Mouse (Mus musculus) heart, embryonic 13.5 days (tissue): ENCODE data around the gene Snx11. TPM values are rescaled to one million over a fixed set of nuclear protein-coding genes. Genes with fewer than 3 reads are reported as not detected.
A peak's percentile ranks its signal among the peaks of the same experiment; 100 is the strongest.

Source experiments
- ATAC-seq: fragments of 200-750 bp; cut with Nextera tagmentation; 2 replicates; pipeline ENCODE4 v1.8.0; 2017; ENCODE audit warnings: moderate TSS enrichment; ENCODE audit not compliant: insufficient number of reproducible peaks, low FRiP score, low TSS enrichment; ENCODE audit errors: extremely low read depth
- H3K27ac ChIP-seq: fragments of 300-500 bp; sonication (generic); replicated peaks from 2 replicates; pipeline ENCODE4 v1.5.1; 2015; ENCODE audit warnings: moderate library complexity, mild to moderate bottlenecking, inconsistent platforms
- H3K27me3 ChIP-seq: fragments of 300-500 bp; sonication (generic); replicated peaks from 2 replicates; pipeline ENCODE4 v1.6.1; 2015; ENCODE audit warnings: mild to moderate bottlenecking, inconsistent platforms
- H3K36me3 ChIP-seq: fragments of 300-500 bp; sonication (generic); 2 replicates; pipeline ENCODE4 v1.6.1; 2015; ENCODE audit warnings: mild to moderate bottlenecking, inconsistent platforms
- H3K4me1 ChIP-seq: fragments of 300-500 bp; sonication (generic); 2 replicates; pipeline ENCODE4 v1.6.1; 2015; ENCODE audit warnings: inconsistent platforms
- H3K4me2 ChIP-seq: fragments of 300-500 bp; sonication (generic); 2 replicates; pipeline ENCODE4 v1.6.1; 2015; ENCODE audit warnings: inconsistent platforms, mild to moderate bottlenecking, moderate library complexity
- H3K4me3 ChIP-seq: fragments of 300-500 bp; sonication (generic); 2 replicates; pipeline ENCODE4 v1.5.1; 2015; ENCODE audit warnings: moderate library complexity, mild to moderate bottlenecking, inconsistent platforms
- H3K9ac ChIP-seq: fragments of 300-500 bp; sonication (generic); 2 replicates; pipeline ENCODE4 v1.6.1; 2015; ENCODE audit warnings: inconsistent platforms, mild to moderate bottlenecking, moderate library complexity
- H3K9me3 ChIP-seq: fragments of 300-500 bp; sonication (generic); 2 replicates; pipeline ENCODE4 v1.6.1; 2016; ENCODE audit warnings: inconsistent platforms
- WGBS: fragments of 180-500 bp; shearing (Covaris S2); methylation state at CpG from one replicate; pipeline ENCODE4 v1.1.7; 2015; ENCODE audit warnings: mixed read lengths; 5-methylcytosine and 5-hydroxymethylcytosine counted together
- polyA plus RNA-seq: library from polyadenylated mRNA; unstranded; fragments of >200 nt; fragmentation: Nextera tagmentation; extraction: Ambion mirVana; gene quantifications from 2 replicates; pipeline ENCODE4 v1.2.1, GENCODE M21; 2015

Gene Snx11
- 10.7 and 11.8 TPM in 2 replicates for polyA plus RNA-seq

DNA sequence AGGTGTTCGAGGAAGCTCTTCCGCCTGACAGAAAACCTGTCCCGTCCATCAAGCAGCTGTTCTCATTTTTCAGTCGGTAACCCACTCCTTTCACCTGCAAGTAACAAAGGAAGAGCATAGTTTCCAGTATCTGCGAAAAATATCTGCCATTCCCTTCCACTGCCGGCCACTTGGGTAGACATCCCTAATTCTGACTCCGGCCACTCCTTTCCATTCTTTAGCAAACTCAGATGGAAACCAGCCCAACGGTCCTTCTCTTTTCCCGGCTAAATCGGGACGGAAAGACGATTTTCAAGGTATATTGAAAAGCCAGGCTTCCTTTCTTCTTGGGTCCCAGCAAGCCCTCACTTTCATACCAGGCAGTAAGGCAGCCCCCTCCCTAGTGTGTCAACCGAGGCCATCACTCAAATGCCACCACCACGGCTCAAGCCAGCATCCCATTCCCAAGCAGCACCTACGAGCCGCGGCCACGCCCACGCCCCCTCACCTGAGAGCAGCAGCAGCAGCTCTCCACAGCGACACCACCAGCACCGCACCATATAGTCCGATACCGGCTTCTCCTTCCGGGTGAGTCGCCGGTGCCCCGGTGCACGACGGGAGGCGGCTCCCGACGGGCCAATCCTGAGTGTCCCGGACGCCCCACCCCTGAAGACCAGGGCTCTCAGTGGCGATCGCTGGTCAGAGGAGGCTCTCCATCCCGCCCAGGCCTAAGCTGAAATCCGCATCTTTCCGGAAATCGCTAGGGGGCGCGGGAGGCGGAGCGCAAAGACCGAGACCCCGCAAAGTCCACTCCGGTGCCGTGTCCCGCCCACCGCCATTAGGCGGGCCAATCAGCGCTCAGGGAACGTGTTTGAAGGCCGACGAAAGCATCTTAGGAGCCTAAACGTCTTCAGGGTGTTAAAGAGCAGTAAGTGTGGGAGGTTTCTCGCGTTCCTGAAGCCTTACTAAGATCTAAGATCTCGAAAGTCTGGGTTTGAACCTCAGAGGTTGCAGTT, at the start of gene Snx11:
Gene Snx11, minus strand, starts transcription at position 592 of the 995 bp plus-strand sequence.
- Histone ChIP-seq H3K27me3 (no peaks in the 10 kb centered on the region), H3K4me1 (peaks cover 9% of the 10 kb centered on the region), H3K36me3 (peaks cover 14% of the 10 kb centered on the region), H3K27ac (peak within 1 kb of the TSS; percentile 70), H3K4me3 (peak within 1 kb of the TSS; percentile 88), H3K9ac (peak within 1 kb of the TSS; percentile 84), H3K4me2 (peak within 1 kb of the TSS; percentile 92), H3K9me3 (no peaks in the 10 kb centered on the region)
- 1% methylated on average over 59 of the region's 59 CpGs for WGBS
- ATAC-seq, result peak; percentile 99

DNA sequence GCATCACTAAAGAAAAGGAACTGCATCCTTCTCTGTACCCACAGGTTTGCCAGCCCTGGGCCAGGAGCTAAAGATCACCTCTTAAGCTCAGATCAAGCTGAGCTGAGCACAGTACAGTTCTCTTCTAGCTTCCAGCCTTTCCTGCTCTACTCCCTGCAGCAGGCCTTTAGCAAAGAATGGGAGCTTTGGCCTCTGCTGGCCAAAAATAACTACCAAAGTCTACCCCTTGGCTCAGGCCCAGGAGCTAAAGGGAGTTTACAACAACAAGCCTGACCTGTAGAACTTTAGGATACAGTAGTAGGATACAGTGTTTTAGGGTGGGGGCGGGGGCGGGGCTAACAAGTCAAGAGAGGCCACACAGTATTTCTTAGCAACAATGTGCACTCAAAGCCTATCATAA, 49.1 kb upstream of the Snx11 start:
- Histone ChIP-seq H3K27ac (peak overlapping the region; percentile 100), H3K9ac (peak overlapping the region; percentile 85), H3K4me2 (peak overlapping the region; percentile 94), H3K36me3 (peaks cover 27% of the 10 kb centered on the region), H3K9me3 (no peaks in the 10 kb centered on the region), H3K27me3 (no peaks in the 10 kb centered on the region), H3K4me1 (peaks cover 68% of the 10 kb centered on the region), H3K4me3 (peak overlapping the region; percentile 90)
- no peak for ATAC-seq
- 67% methylated on average over 2 of the region's 2 CpGs for WGBS

DNA sequence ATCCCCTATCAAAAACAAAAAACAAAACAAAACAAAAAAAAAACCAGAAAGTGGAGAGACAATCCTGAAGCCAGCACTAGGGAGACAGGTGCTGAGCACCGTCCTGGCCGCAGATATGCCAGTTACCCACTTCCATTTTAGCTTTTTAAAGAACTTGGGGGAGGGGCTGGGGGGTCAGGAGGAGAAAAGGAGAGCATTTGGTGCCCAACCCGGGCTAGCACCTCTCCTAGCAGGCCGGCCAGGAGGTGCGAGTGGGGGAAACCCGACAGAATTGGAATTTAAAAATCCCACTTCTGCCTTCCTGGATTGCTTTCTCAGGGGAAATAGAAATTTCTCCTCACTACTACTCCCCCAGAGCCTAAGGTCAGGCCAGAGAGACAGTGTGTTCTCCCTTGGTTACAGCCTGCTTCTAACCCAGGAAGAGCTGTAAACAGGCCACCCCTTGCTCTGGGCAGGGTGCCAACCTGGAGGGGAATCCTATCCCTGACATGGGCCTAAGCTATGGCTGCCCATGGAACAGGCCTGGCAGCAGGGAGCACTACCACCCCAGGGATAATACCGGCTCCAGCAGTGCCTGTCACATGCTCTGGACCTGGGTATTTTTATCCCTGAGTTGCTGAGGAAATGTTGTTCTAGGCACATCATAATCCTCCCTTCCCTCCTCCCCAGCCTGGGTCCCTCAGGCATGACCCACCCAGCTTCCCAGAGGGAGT, 47.6 kb upstream of the Snx11 start:
- Histone ChIP-seq H3K9ac (peak overlapping the region; percentile 85), H3K27ac (peak overlapping the region; percentile 100), H3K4me3 (peak overlapping the region; percentile 90), H3K4me1 (peaks cover 62% of the 10 kb centered on the region), H3K27me3 (no peaks in the 10 kb centered on the region), H3K36me3 (peaks cover 42% of the 10 kb centered on the region), H3K4me2 (peak overlapping the region; percentile 94), H3K9me3 (no peaks in the 10 kb centered on the region)
- no peak for ATAC-seq
- 22% methylated on average over 7 of the region's 7 CpGs for WGBS

- Histone ChIP-seq H3K36me3 (peaks cover 51% of the 10 kb centered on the region), H3K9ac (peak overlapping the region; percentile 85), H3K4me2 (peak overlapping the region; percentile 94), H3K4me3 (peak overlapping the region; percentile 90), H3K4me1 (peaks cover 62% of the 10 kb centered on the region), H3K9me3 (no peaks in the 10 kb centered on the region), H3K27ac (peak overlapping the region; percentile 100), H3K27me3 (no peaks in the 10 kb centered on the region)
- WGBS, result 3% methylated on average over 26 of the region's 26 CpGs
- peak; percentile 84 for ATAC-seq
Observed at GRCm38 (mm10) chr11:96823880-96824782, 46.8 kb upstream of the Snx11 start.

GRCm38 (mm10) chr11:96823471-96823837, 46.1 kb upstream of the Snx11 start:
- Histone ChIP-seq H3K4me2 (peak overlapping the region; percentile 94), H3K4me3 (peak overlapping the region; percentile 90), H3K9me3 (no peaks in the 10 kb centered on the region), H3K27ac (peak overlapping the region; percentile 100), H3K36me3 (peaks cover 57% of the 10 kb centered on the region), H3K4me1 (peaks cover 58% of the 10 kb centered on the region), H3K9ac (peak overlapping the region; percentile 85), H3K27me3 (no peaks in the 10 kb centered on the region)
- no peak for ATAC-seq
- WGBS, result 6% methylated on average over 11 of the region's 13 CpGs

DNA sequence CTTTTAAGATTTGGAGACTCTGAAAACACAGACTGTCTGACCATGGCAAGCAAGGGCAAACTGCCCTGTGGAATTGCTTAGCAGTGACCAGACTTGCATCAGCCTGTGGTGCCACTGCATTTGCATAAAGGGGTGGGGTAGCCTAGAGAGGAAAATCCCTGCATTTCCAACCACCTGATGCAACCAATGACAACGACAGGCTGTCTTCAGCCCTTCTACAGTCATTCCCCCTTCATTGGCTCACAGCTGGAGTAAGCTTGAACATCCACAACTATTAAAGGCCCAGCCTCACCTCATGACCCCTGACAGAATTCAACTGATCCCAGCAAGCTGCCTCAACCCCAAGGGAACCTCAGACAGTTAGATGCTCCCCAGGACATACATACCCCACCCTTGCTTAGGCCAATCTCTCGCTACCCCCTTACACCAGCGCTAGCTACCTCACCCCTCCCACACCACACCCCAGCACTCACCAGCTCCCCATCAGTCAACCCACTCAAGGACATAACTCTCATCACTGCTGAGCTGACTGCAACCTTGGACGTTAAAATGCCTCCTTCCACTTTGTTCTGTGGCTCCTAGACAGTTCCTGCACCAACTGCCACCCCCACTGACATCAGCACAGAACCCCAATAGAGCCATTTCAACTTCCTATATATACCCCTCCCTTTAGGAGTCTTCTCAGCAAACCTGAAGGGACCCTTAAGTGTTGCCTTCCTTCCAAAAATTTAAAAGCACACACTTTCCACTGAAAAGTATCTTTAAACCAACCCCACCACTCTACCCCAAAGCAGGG, 45.5 kb upstream of the Snx11 start:
- H3K9me3 ChIP-seq, result no peaks in the 10 kb centered on the region
- H3K27me3 ChIP-seq, result no peaks in the 10 kb centered on the region
- H3K4me3 ChIP-seq, result peak overlapping the region; percentile 90
- H3K4me2 ChIP-seq, result peak overlapping the region; percentile 94
- ATAC-seq, result no peak
- H3K36me3 ChIP-seq, result peaks cover 63% of the 10 kb centered on the region
- 39% methylated on average over 4 of the region's 4 CpGs for WGBS
- H3K4me1 ChIP-seq, result peaks cover 52% of the 10 kb centered on the region
- peak overlapping the region; percentile 85 for H3K9ac ChIP-seq
- H3K27ac ChIP-seq, result peak overlapping the region; percentile 100; the same call in 1 of the 2 replicates

GRCm38 (mm10) chr11:96821956-96822355, 44.6 kb upstream of the Snx11 start:
- no peaks in the 10 kb centered on the region for H3K9me3 ChIP-seq
- H3K4me2 ChIP-seq, result no peak overlapping the region
- no peaks in the 10 kb centered on the region for H3K27me3 ChIP-seq
- no peak for ATAC-seq
- no peak overlapping the region for H3K9ac ChIP-seq
- no peak overlapping the region for H3K27ac ChIP-seq
- no peak overlapping the region for H3K4me3 ChIP-seq
- WGBS, result 88% methylated on average over 10 of the region's 10 CpGs
- peaks cover 63% of the 10 kb centered on the region for H3K36me3 ChIP-seq
- H3K4me1 ChIP-seq, result peaks cover 43% of the 10 kb centered on the region

DNA sequence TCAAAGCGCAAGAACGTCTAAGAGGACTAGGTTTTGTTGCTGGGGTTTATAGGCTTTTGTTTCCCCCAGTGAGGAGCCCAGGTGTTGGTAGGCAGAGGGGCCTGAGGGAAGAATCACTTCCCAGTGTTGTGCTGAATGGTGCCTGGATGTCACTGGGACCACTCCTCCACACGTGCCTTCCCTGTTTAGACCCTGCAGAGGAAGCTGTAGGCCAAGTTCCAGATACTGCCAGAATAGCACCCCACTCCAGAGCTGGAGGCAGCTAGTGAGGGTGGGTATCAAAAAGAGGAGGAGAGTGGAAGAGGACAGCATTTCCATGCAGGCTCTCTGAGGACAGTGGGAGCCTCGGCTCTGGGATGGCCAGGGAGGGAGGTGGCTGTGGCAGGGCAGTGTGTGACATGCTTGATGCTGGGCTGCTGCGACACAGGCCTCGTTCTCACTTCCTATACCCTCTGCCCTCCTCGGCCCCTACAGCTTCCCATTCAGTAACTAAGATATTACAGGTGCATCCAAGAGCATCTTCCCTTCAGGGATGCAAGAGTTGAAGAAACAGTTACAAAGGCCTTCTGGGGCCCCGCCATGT, 40.9 kb upstream of the Snx11 start:
- WGBS, result 83% methylated on average over 8 of the region's 8 CpGs
- ATAC-seq, result no peak
- H3K9ac ChIP-seq, result no peak overlapping the region

DNA sequence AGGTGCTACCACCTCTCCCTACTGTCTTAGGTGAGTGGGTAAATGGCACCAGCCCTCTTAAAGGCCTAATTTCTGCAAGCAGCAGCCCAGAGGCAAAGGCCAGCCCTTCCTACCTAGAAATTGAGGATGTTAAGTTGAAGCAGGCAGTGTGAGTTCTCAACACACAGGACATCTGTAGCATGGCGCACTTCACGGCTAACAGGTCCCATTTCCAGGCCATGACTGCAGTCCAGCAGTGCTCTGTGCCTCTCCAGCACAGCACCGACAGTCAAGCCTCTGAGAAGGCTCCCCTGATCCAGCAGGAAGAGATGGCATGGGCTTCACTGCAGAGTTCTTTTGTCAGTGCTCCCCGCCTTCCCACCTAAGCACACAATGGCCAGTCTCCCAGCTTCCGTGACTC, 39.6 kb upstream of the Snx11 start:
- H3K36me3 ChIP-seq, result peaks cover 94% of the 10 kb centered on the region
- no peaks in the 10 kb centered on the region for H3K9me3 ChIP-seq
- no peak overlapping the region for H3K9ac ChIP-seq
- 89% methylated on average over 5 of the region's 5 CpGs for WGBS
- H3K27ac ChIP-seq, result no peak overlapping the region
- no peaks in the 10 kb centered on the region for H3K4me1 ChIP-seq
- ATAC-seq, result no peak
- no peak overlapping the region for H3K4me2 ChIP-seq
- no peaks in the 10 kb centered on the region for H3K27me3 ChIP-seq
- no peak overlapping the region for H3K4me3 ChIP-seq

More for the DNA sequence above, 40.9 kb upstream of the Snx11 start:
- no peaks in the 10 kb centered on the region for H3K27me3 ChIP-seq
- H3K27ac ChIP-seq, result no peak overlapping the region
- no peak overlapping the region for H3K4me3 ChIP-seq
- peaks cover 8% of the 10 kb centered on the region for H3K4me1 ChIP-seq
- no peaks in the 10 kb centered on the region for H3K9me3 ChIP-seq
- no peak overlapping the region for H3K4me2 ChIP-seq
- H3K36me3 ChIP-seq, result peaks cover 93% of the 10 kb centered on the region

DNA sequence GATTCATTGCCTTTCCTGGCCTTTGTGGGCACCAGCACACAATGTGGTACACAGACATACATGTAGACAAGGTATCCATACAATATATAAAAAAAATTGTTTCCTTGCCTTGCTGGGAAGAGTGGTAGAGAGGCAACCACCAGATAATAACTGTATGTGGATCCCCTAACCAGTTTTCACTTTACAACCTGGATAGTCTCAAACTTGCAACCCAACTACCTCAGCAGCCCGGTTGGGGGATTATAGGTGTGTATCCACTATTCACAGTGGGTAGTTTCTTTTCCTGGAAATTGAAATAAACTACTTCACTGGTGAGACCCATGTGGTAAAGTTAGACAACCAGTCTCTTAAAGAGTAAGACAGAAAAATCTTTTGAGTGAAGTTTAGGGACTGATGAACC, 39.1 kb upstream of the Snx11 start:
- 93% methylated on average over 1 of the region's 1 CpGs for WGBS

More for the DNA sequence above, 39.1 kb upstream of the Snx11 start:
- Histone ChIP-seq H3K36me3 (peaks cover 94% of the 10 kb centered on the region), H3K27me3 (no peaks in the 10 kb centered on the region), H3K9me3 (no peaks in the 10 kb centered on the region), H3K4me3 (no peak overlapping the region), H3K27ac (no peak overlapping the region), H3K9ac (no peak overlapping the region), H3K4me2 (no peak overlapping the region), H3K4me1 (no peaks in the 10 kb centered on the region)
- ATAC-seq, result no peak
